Mouse (Mus musculus): ENCODE data around the gene Hbb-bs.
"Not testable (repeated sequence)": the region's sequence is repeated elsewhere in the genome, so short reads cannot be mapped to it uniquely, and the experiment has no call there.

The Hbb-bs gene

GRCm38 (mm10) chr7:103827808-103828207 is at the start of gene Hbb-bs:
Gene Hbb-bs (minus strand): TSS chr7:103828096.
- DNase-seq (ENCODE audit: low spot score), result no peak

- no peak for DNase-seq (ENCODE audit: low spot score)
These were observed 49.2 kb upstream of the Hbb-bs start for GRCm38 (mm10) chr7:103877093-103877492.

- no peak for DNase-seq (ENCODE audit: low spot score)
These were observed 46.6 kb upstream of the Hbb-bs start for GRCm38 (mm10) chr7:103874451-103874850.

- peak; percentile 51 for DNase-seq (ENCODE audit: low spot score)
These were observed 45.2 kb upstream of the Hbb-bs start for GRCm38 (mm10) chr7:103873064-103873463.

GRCm38 (mm10) chr7:103870667-103871066 is 42.8 kb upstream of the Hbb-bs start:
- no peak for DNase-seq (ENCODE audit: low spot score)

- DNase-seq (ENCODE audit: low spot score), result no peak
These were observed 37.8 kb upstream of the Hbb-bs start for GRCm38 (mm10) chr7:103865716-103866115.

- no peak for DNase-seq (ENCODE audit: low spot score)
These were observed 33.6 kb upstream of the Hbb-bs start for GRCm38 (mm10) chr7:103861531-103861930.

- peak; percentile 48 for DNase-seq (ENCODE audit: low spot score)
These were observed 33.0 kb upstream of the Hbb-bs start for GRCm38 (mm10) chr7:103860855-103861254.

GRCm38 (mm10) chr7:103859076-103859475 is 31.2 kb upstream of the Hbb-bs start:
- no peak for DNase-seq (ENCODE audit: low spot score)

- no peak for DNase-seq (ENCODE audit: low spot score)
These were observed 26.8 kb upstream of the Hbb-bs start for GRCm38 (mm10) chr7:103854669-103855068.

- DNase-seq (ENCODE audit: low spot score), result no peak
These were observed 25.2 kb upstream of the Hbb-bs start, which contains the start of gene Hbb-y for GRCm38 (mm10) chr7:103853090-103853489. Gene Hbb-y (minus strand): TSS chr7:103853216.

- no peak for DNase-seq (ENCODE audit: low spot score)
These were observed 16.8 kb upstream of the Hbb-bs start for GRCm38 (mm10) chr7:103844525-103845325.

GRCm38 (mm10) chr7:103843034-103843433 is 15.1 kb upstream of the Hbb-bs start, which contains the start of gene Hbb-bh1:
Gene Hbb-bh1 (minus strand): TSS chr7:103843164.
- no peak for DNase-seq (ENCODE audit: low spot score)

- DNase-seq (ENCODE audit: low spot score), result no peak
These were observed 12.4 kb upstream of the Hbb-bs start, which contains the start of gene Hbb-bh2 for GRCm38 (mm10) chr7:103840268-103840667. Gene Hbb-bh2 (minus strand): TSS chr7:103840520.

GRCm38 (mm10) chr7:103827139-103827538 is 757 bp downstream of the Hbb-bs start:
- DNase-seq (ENCODE audit: low spot score), result not testable (repeated sequence)

GRCm38 (mm10) chr7:103826255-103826887 is 1.5 kb downstream of the Hbb-bs start:
- DNase-seq (ENCODE audit: low spot score), result no peak

GRCm38 (mm10) chr7:103825536-103826254 is 2.2 kb downstream of the Hbb-bs start:
- DNase-seq (ENCODE audit: low spot score), result no peak

- no peak for DNase-seq (ENCODE audit: low spot score)
These were observed 3.3 kb downstream of the Hbb-bs start for GRCm38 (mm10) chr7:103824597-103824996.

GRCm38 (mm10) chr7:103815085-103815484 is 12.8 kb downstream of the Hbb-bs start:
- DNase-seq (ENCODE audit: low spot score), result not testable (repeated sequence)

- DNase-seq (ENCODE audit: low spot score), result no peak
These were observed 14.1 kb downstream of the Hbb-bs start, which contains the start of gene Hbb-bt for GRCm38 (mm10) chr7:103813766-103814165. Gene Hbb-bt (minus strand): TSS chr7:103813996.

- not testable (repeated sequence) for DNase-seq (ENCODE audit: low spot score)
These were observed 14.7 kb downstream of the Hbb-bs start for GRCm38 (mm10) chr7:103813152-103813551.

GRCm38 (mm10) chr7:103812174-103812573 is 15.7 kb downstream of the Hbb-bs start:
- no peak for DNase-seq (ENCODE audit: low spot score)
